Mouse (Mus musculus): ENCODE measurements around the gene Arl10. TPM values are rescaled to one million over a fixed set of nuclear protein-coding genes. Genes with fewer than 3 reads are reported as not detected.

Arl10 gene
- polyA plus RNA-seq, 1 experiment from 2014 or later = 27.0 TPM

DNA sequence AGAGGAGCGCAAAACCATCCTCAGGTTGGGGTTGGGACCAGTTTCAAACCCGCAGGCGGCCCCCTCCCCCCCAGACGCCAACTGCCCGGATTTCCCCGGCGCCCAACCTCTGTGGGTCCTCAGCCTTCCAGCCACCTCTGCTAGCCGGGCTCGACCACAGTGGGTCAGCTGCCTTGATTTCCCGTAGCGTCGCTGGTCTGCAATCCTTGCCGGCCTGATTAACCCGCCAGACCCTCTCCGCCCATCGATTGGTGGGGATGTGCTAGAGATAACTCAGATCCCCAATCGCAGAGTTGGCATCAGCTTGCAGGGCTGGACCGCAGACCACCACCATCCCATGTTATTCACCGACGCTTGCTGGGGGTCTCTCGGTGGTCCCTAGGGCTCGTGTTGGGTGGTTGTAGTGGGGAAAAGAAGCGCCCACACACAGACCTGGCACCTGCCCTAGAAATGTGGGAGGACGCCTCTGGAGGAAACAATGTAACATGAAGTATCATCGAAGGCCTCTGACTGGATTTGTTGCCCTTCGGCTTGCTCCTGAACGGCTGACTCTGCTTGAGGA lies 47.2 kb downstream of the Arl10 start:
- under 1% methylated on average over 27 of the region's 27 CpGs for WGBS
- peak overlapping the region; percentile 86 for H3K4me2 ChIP-seq
- H3K27ac ChIP-seq = peak overlapping the region; percentile 87
- peak overlapping the region; percentile 89 for H3K9ac ChIP-seq
- no peak for ATAC-seq (ENCODE audit: insufficient number of reproducible peaks, low FRiP score, low TSS enrichment, low read depth)
- H3K4me1 ChIP-seq = peaks cover 13% of the 10 kb centered on the region
- H3K9me3 ChIP-seq = no peaks in the 10 kb centered on the region
- peak overlapping the region; percentile 91 for H3K4me3 ChIP-seq
- H3K36me3 ChIP-seq = no peaks in the 10 kb centered on the region
- H3K27me3 ChIP-seq = no peaks in the 10 kb centered on the region

DNA sequence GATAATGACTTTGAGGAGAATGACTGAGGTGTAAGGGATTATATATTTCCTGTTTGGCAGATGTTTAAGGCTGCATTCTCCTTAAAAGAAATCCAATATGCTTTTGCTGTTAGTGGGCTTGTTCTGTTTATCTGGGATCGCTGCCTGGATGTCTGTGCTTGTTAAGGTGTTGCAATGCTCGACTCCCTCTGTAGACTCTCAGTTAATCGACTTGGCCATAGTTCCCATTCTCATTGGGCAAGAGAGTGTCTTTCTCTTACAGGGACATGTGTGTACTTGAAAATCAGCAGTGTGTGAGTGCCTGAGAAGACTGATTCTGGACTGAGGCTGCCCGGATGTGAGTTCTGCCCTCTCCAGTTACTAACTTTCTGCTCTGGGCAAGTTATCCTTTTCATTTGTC lies 54.3 kb downstream of the Arl10 start:
- no peaks in the 10 kb centered on the region for H3K27me3 ChIP-seq
- H3K4me1 ChIP-seq = peaks cover 2% of the 10 kb centered on the region; the same call in 1 of the 2 replicates
- 49% methylated on average over 4 of the region's 4 CpGs for WGBS
- no peaks in the 10 kb centered on the region for H3K9me3 ChIP-seq
- no peak overlapping the region for H3K9ac ChIP-seq
- ATAC-seq (ENCODE audit: insufficient number of reproducible peaks, low FRiP score, low TSS enrichment, low read depth) = no peak
- H3K4me2 ChIP-seq = no peak overlapping the region
- H3K36me3 ChIP-seq = peaks cover 7% of the 10 kb centered on the region
- H3K4me3 ChIP-seq = no peak overlapping the region
- H3K27ac ChIP-seq = no peak overlapping the region; the same call in 1 of the 2 replicates

Small RNA genes lying within 50 kb of the gene (microRNA-seq; reads per million reads assigned to microRNA genes)
- not detected for gene Gm24195

Other genes starting within 250 kb of the Arl10 start
- gene Cplx2, start 203.7 kb upstream of the Arl10 start, polyA plus RNA-seq (2015; fragmentation: Nextera tagmentation; extraction: Ambion mirVana) = 3.9 and 4.1 TPM in 2 replicates
- 99.1 and 107 TPM in 2 replicates for gene Thoc3, start 106.2 kb upstream of the Arl10 start, polyA plus RNA-seq (2015; fragmentation: Nextera tagmentation; extraction: Ambion mirVana)
- gene Simc1, start 71.2 kb upstream of the Arl10 start, polyA plus RNA-seq (2015; fragmentation: Nextera tagmentation; extraction: Ambion mirVana) = 10.2 and 12.5 TPM in 2 replicates
- 128 and 133 TPM in 2 replicates for gene 4833439L19Rik, start 9.6 kb upstream of the Arl10 start, polyA plus RNA-seq (2015; fragmentation: Nextera tagmentation; extraction: Ambion mirVana)
- 91.5 and 102 TPM in 2 replicates for gene Nop16, start 15.1 kb downstream of the Arl10 start, polyA plus RNA-seq (2015; fragmentation: Nextera tagmentation; extraction: Ambion mirVana)
- gene Higd2a, start 15.2 kb downstream of the Arl10 start, polyA plus RNA-seq (2015; fragmentation: Nextera tagmentation; extraction: Ambion mirVana) = 148 and 153 TPM in 2 replicates
- gene Cltb, start 36.3 kb downstream of the Arl10 start, polyA plus RNA-seq (2015; fragmentation: Nextera tagmentation; extraction: Ambion mirVana) = 87.6 and 96.9 TPM in 2 replicates
- 81.9 and 84.9 TPM in 2 replicates for gene Faf2, start 46.8 kb downstream of the Arl10 start, polyA plus RNA-seq (2015; fragmentation: Nextera tagmentation; extraction: Ambion mirVana)
- gene Rnf44, start 118.9 kb downstream of the Arl10 start, polyA plus RNA-seq (2015; fragmentation: Nextera tagmentation; extraction: Ambion mirVana) = 58.8 and 60.3 TPM in 2 replicates
- not detected in 2 replicates for gene Cdhr2, start 126.4 kb downstream of the Arl10 start, polyA plus RNA-seq (2015; fragmentation: Nextera tagmentation; extraction: Ambion mirVana)
- gene Gprin1, start 174.9 kb downstream of the Arl10 start, polyA plus RNA-seq (2015; fragmentation: Nextera tagmentation; extraction: Ambion mirVana) = 0.15 and 0.20 TPM in 2 replicates
- gene Sncb, start 191.6 kb downstream of the Arl10 start, polyA plus RNA-seq (2015; fragmentation: Nextera tagmentation; extraction: Ambion mirVana) = 0.12 and 0.49 TPM in 2 replicates
- gene Eif4e1b, start 209.0 kb downstream of the Arl10 start, polyA plus RNA-seq (2015; fragmentation: Nextera tagmentation; extraction: Ambion mirVana) = not detected in 2 replicates
- 7.8 and 8.0 TPM in 2 replicates for gene Tspan17, start 214.4 kb downstream of the Arl10 start, polyA plus RNA-seq (2015; fragmentation: Nextera tagmentation; extraction: Ambion mirVana)

Data from limb, embryonic 15.5 days (tissue).